ENCODE assay signal across 14 mouse cellular contexts in genomic region chr1:130274470-130274869, GRCm38 (mm10).
A peak's percentile ranks its signal among the peaks of the same experiment; 100 is the strongest.
DNase-seq lines count a peak whose midpoint lies in the region; ATAC-seq and TF ChIP-seq lines count a peak whose summit lies in the region.
"Had no signal": no experiment of that assay in that cellular context is flagged by ENCODE, and none has a peak within 500 bp of the region (broad histone marks: within the 10 kb centered on the region; RNA-seq: fewer than 3 reads in every experiment).

No protein-coding gene starts in this region.

- TF ChIP-seq CTCF in kidney, postnatal 0 days (IDR thresholded peaks at IDR 0.05; ENCODE audit: low read depth), result peak; percentile 63
- peak; percentile 36; the same call in 1 of the 2 replicates for TF ChIP-seq CTCF in brain, embryonic 14.5 days (IDR thresholded peaks at IDR 0.05; ENCODE audit: borderline replicate concordance, extremely low read depth, insufficient read depth, insufficient read length)

- DNase-seq in forebrain, embryonic 14.5 days (ENCODE audit: low spot score), result peak; percentile 57
- peak; percentile 67 for DNase-seq in kidney, postnatal 0 days (ENCODE audit: low spot score)
- no peak for DNase-seq in kidney, postnatal 14 days
- DNase-seq in A20 (ENCODE audit: low read depth, low spot score) (peak; percentile 15), adipocyte (ENCODE audit: low spot score) (no peak)
- peak; percentile 59 for DNase-seq in brain, embryonic 14.5 days (ENCODE audit: low read depth)
- DNase-seq in B cell, adult 2 months, result no peak
- DNase-seq: cerebellum, adult 9-11 months; gastrocnemius, adult 2 months; liver, embryonic 13.5 days had no signal

- 58% methylated on average over 4 of the region's 4 CpGs for WGBS in forebrain, embryonic 14.5 days
- 56% methylated on average over 4 of the region's 4 CpGs for WGBS in forebrain, embryonic 15.5 days
- WGBS in kidney, postnatal 0 days, result 21% methylated on average over 4 of the region's 4 CpGs

- no peak overlapping the region for H3K4me3 ChIP-seq in forebrain, embryonic 14.5 days (ENCODE audit: low read depth, low read length)
- H3K4me3 ChIP-seq in forebrain, embryonic 15.5 days, result no peak overlapping the region
- no peak overlapping the region for H3K4me3 ChIP-seq in kidney, postnatal 0 days (replicated peaks; ENCODE audit: low read depth, low read length)
- H3K4me3 ChIP-seq: erythroblast, embryonic 14.5 days; gastrocnemius, adult 2 months; heart, embryonic 10.5 days; hindbrain, embryonic 10.5 days; liver, embryonic 13.5 days had no signal

- no peak overlapping the region for H3K27ac ChIP-seq in forebrain, embryonic 14.5 days (ENCODE audit: low read depth, low read length)
- H3K27ac ChIP-seq in forebrain, embryonic 15.5 days (replicated peaks), result no peak overlapping the region
- H3K27ac ChIP-seq in kidney, postnatal 0 days, result no peak overlapping the region
- H3K27ac ChIP-seq: gastrocnemius, adult 2 months; heart, embryonic 10.5 days; hindbrain, embryonic 10.5 days; liver, embryonic 13.5 days had no signal

- H3K4me2 ChIP-seq in forebrain, embryonic 14.5 days (ENCODE audit: low read length), result no peak overlapping the region
- H3K4me2 ChIP-seq in forebrain, embryonic 15.5 days (replicated peaks), result no peak overlapping the region
- H3K4me2 ChIP-seq in kidney, postnatal 0 days (ENCODE audit: low read length), result no peak overlapping the region
- H3K4me2 ChIP-seq: liver, embryonic 13.5 days had no signal

- no peaks in the 10 kb centered on the region for H3K4me1 ChIP-seq in forebrain, embryonic 14.5 days (ENCODE audit: control insufficient read depth, insufficient read depth, low read length)
- H3K4me1 ChIP-seq in forebrain, embryonic 15.5 days, result no peaks in the 10 kb centered on the region
- no peaks in the 10 kb centered on the region for H3K4me1 ChIP-seq in kidney, postnatal 0 days (replicated peaks; ENCODE audit: insufficient read depth, low read length)
- H3K4me1 ChIP-seq: hindbrain, embryonic 10.5 days had no signal

- ATAC-seq in forebrain, embryonic 14.5 days, result no peak
- ATAC-seq in forebrain, embryonic 15.5 days (replicated peaks), result no peak
- no peak for ATAC-seq in kidney, postnatal 0 days (replicated peaks; ENCODE audit: low FRiP score, low read depth)

- H3K36me3 ChIP-seq in forebrain, embryonic 14.5 days (ENCODE audit: control insufficient read depth, insufficient read depth, low read length), result no peaks in the 10 kb centered on the region
- H3K36me3 ChIP-seq in forebrain, embryonic 15.5 days, result no peaks in the 10 kb centered on the region
- no peaks in the 10 kb centered on the region for H3K36me3 ChIP-seq in kidney, postnatal 0 days (ENCODE audit: insufficient read depth, low read length)
- H3K36me3 ChIP-seq: heart, embryonic 10.5 days; hindbrain, embryonic 10.5 days; liver, embryonic 13.5 days had no signal

- no peaks in the 10 kb centered on the region; the same call in 1 of the 2 replicates for H3K9me3 ChIP-seq in forebrain, embryonic 14.5 days (replicated peaks; ENCODE audit: control insufficient read depth, low read length)
- H3K9me3 ChIP-seq in forebrain, embryonic 15.5 days, result no peaks in the 10 kb centered on the region
- H3K9me3 ChIP-seq in kidney, postnatal 0 days (replicated peaks; ENCODE audit: low read length), result no peaks in the 10 kb centered on the region
- H3K9me3 ChIP-seq: heart, embryonic 10.5 days; liver, embryonic 13.5 days had no signal

- TF ChIP-seq POLR2A in brain, embryonic 14.5 days (IDR thresholded peaks at IDR 0.05; ENCODE audit: borderline replicate concordance, extremely low read depth, insufficient read depth, insufficient read length, poor library complexity, severe bottlenecking), result no peak

- no peaks in the 10 kb centered on the region for H3K27me3 ChIP-seq in forebrain, embryonic 14.5 days (replicated peaks; ENCODE audit: control insufficient read depth, insufficient read depth, low read length)
- H3K27me3 ChIP-seq in forebrain, embryonic 15.5 days, result no peaks in the 10 kb centered on the region
- H3K27me3 ChIP-seq in kidney, postnatal 0 days (ENCODE audit: insufficient read depth, low read length), result no peaks in the 10 kb centered on the region
- H3K27me3 ChIP-seq: liver, embryonic 13.5 days had no signal

- no peak overlapping the region for H3K9ac ChIP-seq in forebrain, embryonic 14.5 days (ENCODE audit: low read length)
- H3K9ac ChIP-seq in forebrain, embryonic 15.5 days (replicated peaks), result no peak overlapping the region
- H3K9ac ChIP-seq in kidney, postnatal 0 days (ENCODE audit: low read depth, low read length), result no peak overlapping the region
- H3K9ac ChIP-seq: liver, embryonic 13.5 days had no signal

Comparison
In these comparisons a context has a peak if more than half of its experiments do, and no peak if none do; other contexts are left out.
1. DNase-seq: peak in forebrain, embryonic 14.5 days (single experiment), kidney, postnatal 0 days (single experiment), A20 (single experiment) and brain, embryonic 14.5 days (single experiment); none in kidney, postnatal 14 days (single experiment), B cell, adult 2 months (0 of 2) and adipocyte (single experiment).